Mouse (Mus musculus) T-cell, adult 2 months (primary cell): ENCODE measurements around the gene B230307C23Rik.
"Not testable (repeated sequence)": the region's sequence is repeated elsewhere in the genome, so short reads cannot be mapped to it uniquely, and the experiment has no call there.

Experiments
- DNase-seq: peaks from one replicate; pipeline ENCODE4 v3.0.0; 2022; ENCODE audit warnings: low spot score

Gene B230307C23Rik

GRCm38 (mm10) chr16:97996616-97997382 is at the start of gene B230307C23Rik:
TSS of gene B230307C23Rik (plus strand) at chr16:97997315.
- DNase-seq, result peak; percentile 89

GRCm38 (mm10) chr16:97948836-97949235 is 48.3 kb upstream of the B230307C23Rik start:
- peak; percentile 39 for DNase-seq

- DNase-seq, result no peak
Measured at GRCm38 (mm10) chr16:97950061-97950460, 47.1 kb upstream of the B230307C23Rik start.

GRCm38 (mm10) chr16:97952371-97952770 is 44.7 kb upstream of the B230307C23Rik start:
- DNase-seq, result no peak

GRCm38 (mm10) chr16:97952801-97953200 is 44.3 kb upstream of the B230307C23Rik start:
- no peak for DNase-seq

- no peak for DNase-seq
Measured at GRCm38 (mm10) chr16:97953300-97953699, 43.8 kb upstream of the B230307C23Rik start.

- DNase-seq, result no peak
Measured at GRCm38 (mm10) chr16:97956011-97956410, 41.1 kb upstream of the B230307C23Rik start.

GRCm38 (mm10) chr16:97957626-97958025 is 39.5 kb upstream of the B230307C23Rik start:
- no peak for DNase-seq

- DNase-seq, result no peak
Measured at GRCm38 (mm10) chr16:97958401-97958973, 38.6 kb upstream of the B230307C23Rik start.

- no peak for DNase-seq
Measured at GRCm38 (mm10) chr16:97960348-97960747, 36.8 kb upstream of the B230307C23Rik start.

- no peak for DNase-seq
Measured at GRCm38 (mm10) chr16:97961381-97962150, 35.5 kb upstream of the B230307C23Rik start.

- DNase-seq, result peak; percentile 94
Measured at GRCm38 (mm10) chr16:97962151-97962948, 34.8 kb upstream of the B230307C23Rik start, which contains the start of the genes C2cd2 and Zbtb21. TSS of gene C2cd2 (minus strand) at chr16:97962598. TSS of gene Zbtb21 (minus strand) at chr16:97962622.

- DNase-seq, result peak; percentile 64
Measured at GRCm38 (mm10) chr16:97963956-97964540, 33.1 kb upstream of the B230307C23Rik start.

- DNase-seq, result no peak
Measured at GRCm38 (mm10) chr16:97977277-97977676, 19.8 kb upstream of the B230307C23Rik start.

- no peak for DNase-seq
Measured at GRCm38 (mm10) chr16:97977722-97978121, 19.4 kb upstream of the B230307C23Rik start.

- no peak for DNase-seq
Measured at GRCm38 (mm10) chr16:97981362-97981761, 15.8 kb upstream of the B230307C23Rik start.

- DNase-seq, result no peak
Measured at GRCm38 (mm10) chr16:97984589-97984988, 12.5 kb upstream of the B230307C23Rik start.

GRCm38 (mm10) chr16:97991517-97991916 is 5.6 kb upstream of the B230307C23Rik start:
- DNase-seq, result no peak

GRCm38 (mm10) chr16:97992477-97992876 is 4.6 kb upstream of the B230307C23Rik start:
- not testable (repeated sequence) for DNase-seq

- no peak for DNase-seq
Measured at GRCm38 (mm10) chr16:97995849-97996615, 1.1 kb upstream of the B230307C23Rik start.

- not testable (repeated sequence) for DNase-seq
Measured at GRCm38 (mm10) chr16:97997383-97997731, 242 bp downstream of the B230307C23Rik start.
